Mouse (Mus musculus): ENCODE measurements around the gene Smarca2.

The Smarca2 gene

GRCm38 (mm10) chr19:26747571-26748539, 143.0 kb downstream of the Smarca2 start:
- peak; percentile 85 for DNase-seq (ENCODE audit: extremely low spot score)

GRCm38 (mm10) chr19:26748676-26749075, 143.8 kb downstream of the Smarca2 start:
- peak; percentile 51 for DNase-seq (ENCODE audit: extremely low spot score)

- DNase-seq (ENCODE audit: extremely low spot score), result peak; percentile 15
These were observed 144.7 kb downstream of the Smarca2 start for GRCm38 (mm10) chr19:26749427-26750137.

GRCm38 (mm10) chr19:26752611-26753163, 147.8 kb downstream of the Smarca2 start:
- no peak for DNase-seq (ENCODE audit: extremely low spot score)

- no peak for DNase-seq (ENCODE audit: extremely low spot score)
These were observed 148.5 kb downstream of the Smarca2 start for GRCm38 (mm10) chr19:26753266-26753872.

GRCm38 (mm10) chr19:26754016-26754794, 149.4 kb downstream of the Smarca2 start:
- no peak for DNase-seq (ENCODE audit: extremely low spot score)

- DNase-seq (ENCODE audit: extremely low spot score), result no peak
These were observed 151.1 kb downstream of the Smarca2 start for GRCm38 (mm10) chr19:26755991-26756390.

- DNase-seq (ENCODE audit: extremely low spot score), result no peak
These were observed 151.5 kb downstream of the Smarca2 start for GRCm38 (mm10) chr19:26756399-26756798.

- no peak for DNase-seq (ENCODE audit: extremely low spot score)
These were observed 153.3 kb downstream of the Smarca2 start for GRCm38 (mm10) chr19:26758156-26758555.

- DNase-seq (ENCODE audit: extremely low spot score), result no peak
These were observed 153.8 kb downstream of the Smarca2 start for GRCm38 (mm10) chr19:26758620-26759019.

GRCm38 (mm10) chr19:26759295-26759694, 154.4 kb downstream of the Smarca2 start:
- no peak for DNase-seq (ENCODE audit: extremely low spot score)

- no peak for DNase-seq (ENCODE audit: extremely low spot score)
These were observed 156.4 kb downstream of the Smarca2 start for GRCm38 (mm10) chr19:26761257-26761656.

- no peak for DNase-seq (ENCODE audit: extremely low spot score)
These were observed 160.6 kb downstream of the Smarca2 start for GRCm38 (mm10) chr19:26765483-26765882.

- no peak for DNase-seq (ENCODE audit: extremely low spot score)
These were observed 162.6 kb downstream of the Smarca2 start for GRCm38 (mm10) chr19:26767454-26767853.

- no peak for DNase-seq (ENCODE audit: extremely low spot score)
These were observed 163.1 kb downstream of the Smarca2 start for GRCm38 (mm10) chr19:26767941-26768340.

GRCm38 (mm10) chr19:26768846-26769245, 164.0 kb downstream of the Smarca2 start:
- DNase-seq (ENCODE audit: extremely low spot score), result no peak

GRCm38 (mm10) chr19:26769609-26770500, 165.0 kb downstream of the Smarca2 start:
- DNase-seq (ENCODE audit: extremely low spot score), result peak; percentile 32

- no peak for DNase-seq (ENCODE audit: extremely low spot score)
These were observed 165.7 kb downstream of the Smarca2 start for GRCm38 (mm10) chr19:26770592-26770991.

GRCm38 (mm10) chr19:26772051-26772583, 167.3 kb downstream of the Smarca2 start:
- no peak for DNase-seq (ENCODE audit: extremely low spot score)

Measured in embryo, embryonic 9.5 days (tissue).